Mouse (Mus musculus) cerebellum, adult 9-11 months (tissue): ENCODE results near the gene Rfx8.

Experiments used
- DNase-seq: peaks from one replicate; pipeline ENCODE4 v3.0.0; 2022

Gene Rfx8

GRCm38 (mm10) chr1:39641667-39642066, 79.1 kb downstream of the Rfx8 start:
- no peak for DNase-seq

- DNase-seq, result no peak
Measured at GRCm38 (mm10) chr1:39637139-39637538, 83.7 kb downstream of the Rfx8 start.

- DNase-seq, result no peak
Measured at GRCm38 (mm10) chr1:39636660-39637059, 84.1 kb downstream of the Rfx8 start.

GRCm38 (mm10) chr1:39636196-39636595, 84.6 kb downstream of the Rfx8 start:
- no peak for DNase-seq

- DNase-seq, result no peak
Measured at GRCm38 (mm10) chr1:39628606-39629005, 92.2 kb downstream of the Rfx8 start.

- DNase-seq, result no peak
Measured at GRCm38 (mm10) chr1:39625491-39625890, 95.3 kb downstream of the Rfx8 start.

GRCm38 (mm10) chr1:39623729-39624128, 97.1 kb downstream of the Rfx8 start:
- DNase-seq, result no peak

- DNase-seq, result no peak
Measured at GRCm38 (mm10) chr1:39623106-39623505, 97.7 kb downstream of the Rfx8 start.

GRCm38 (mm10) chr1:39618524-39618923, 102.3 kb downstream of the Rfx8 start:
- DNase-seq, result no peak

- no peak for DNase-seq
Measured at GRCm38 (mm10) chr1:39615526-39615925, 105.3 kb downstream of the Rfx8 start.
